Mouse (Mus musculus) retina, postnatal 1 day (tissue): ENCODE measurements around the gene Akt1s1.

Source experiments
- DNase-seq: peaks from one replicate; pipeline ENCODE4 v3.0.0-alpha.2; 2012

Gene Akt1s1

GRCm38 (mm10) chr7:44854356-44855031 lies 5.7 kb downstream of the Akt1s1 start:
- peak; percentile 83 for DNase-seq

GRCm38 (mm10) chr7:44855036-44855435 lies 6.2 kb downstream of the Akt1s1 start:
- DNase-seq, result no peak

- no peak for DNase-seq
Observed at GRCm38 (mm10) chr7:44856265-44856916, 7.6 kb downstream of the Akt1s1 start.

- DNase-seq, result peak; percentile 92
Observed at GRCm38 (mm10) chr7:44857042-44857552, 8.3 kb downstream of the Akt1s1 start, which contains the start of gene Pnkp. Gene Pnkp (plus strand): TSS chr7:44857139.

- DNase-seq, result no peak
Observed at GRCm38 (mm10) chr7:44857905-44858304, 9.1 kb downstream of the Akt1s1 start.

- no peak for DNase-seq
Observed at GRCm38 (mm10) chr7:44859896-44860295, 11.1 kb downstream of the Akt1s1 start.

- DNase-seq, result peak; percentile 88
Observed at GRCm38 (mm10) chr7:44860576-44861428, 12.0 kb downstream of the Akt1s1 start.

GRCm38 (mm10) chr7:44861429-44861816 lies 12.6 kb downstream of the Akt1s1 start:
- DNase-seq, result no peak

GRCm38 (mm10) chr7:44862434-44862833 lies 13.6 kb downstream of the Akt1s1 start:
- no peak for DNase-seq

GRCm38 (mm10) chr7:44863210-44863609 lies 14.4 kb downstream of the Akt1s1 start:
- DNase-seq, result no peak

GRCm38 (mm10) chr7:44863982-44864494 lies 15.2 kb downstream of the Akt1s1 start:
- DNase-seq, result no peak

GRCm38 (mm10) chr7:44864595-44865542 lies 16.1 kb downstream of the Akt1s1 start:
- no peak for DNase-seq

GRCm38 (mm10) chr7:44866276-44867009 lies 17.7 kb downstream of the Akt1s1 start:
- DNase-seq, result peak; percentile 53

- DNase-seq, result no peak
Observed at GRCm38 (mm10) chr7:44867010-44867702, 18.4 kb downstream of the Akt1s1 start.

GRCm38 (mm10) chr7:44867802-44868201 lies 19.0 kb downstream of the Akt1s1 start:
- DNase-seq, result no peak

- DNase-seq, result no peak
Observed at GRCm38 (mm10) chr7:44868465-44868864, 19.7 kb downstream of the Akt1s1 start.

GRCm38 (mm10) chr7:44868919-44869696 lies 20.3 kb downstream of the Akt1s1 start:
- peak; percentile 79 for DNase-seq

GRCm38 (mm10) chr7:44869697-44870528 lies 21.1 kb downstream of the Akt1s1 start, which contains the start of gene Ptov1:
Gene Ptov1 (minus strand): TSS chr7:44869788.
- DNase-seq, result peak; percentile 100

GRCm38 (mm10) chr7:44870614-44871013 lies 21.8 kb downstream of the Akt1s1 start:
- no peak for DNase-seq
